Mouse (Mus musculus) spleen, adult 2 months (tissue): Measurements from ENCODE around the gene Gm48552. TPM values are rescaled to one million over a fixed set of nuclear protein-coding genes. Genes with fewer than 3 reads are reported as not detected.

ENCODE experiments used
- DNase-seq, 2 experiments: peaks; one replicate each; pipeline versions ENCODE4 v3.0.0 to v3.0.0-alpha.2; 2012 to 2021; ENCODE audit warnings: low spot score in 2 of 2, low read depth in 1 of 2
- H3K27ac ChIP-seq: fragments of 200-500 bp; 2 replicates; pipeline ENCODE4 v1.5.1; 2012; ENCODE audit warnings: low read length, inconsistent platforms; ENCODE audit not compliant: insufficient read depth
- H3K27me3 ChIP-seq: fragments of 200-500 bp; 2 replicates; pipeline ENCODE4 v1.6.1; 2012; ENCODE audit warnings: mild to moderate bottlenecking, moderate library complexity, low read length, inconsistent platforms; ENCODE audit not compliant: control insufficient read depth, insufficient read depth
- H3K36me3 ChIP-seq: fragments of 200-500 bp; 2 replicates; pipeline ENCODE4 v1.6.1; 2012; ENCODE audit warnings: mild to moderate bottlenecking, low read length, inconsistent platforms; ENCODE audit not compliant: control insufficient read depth, insufficient read depth
- H3K4me1 ChIP-seq: fragments of 200-500 bp; 2 replicates; pipeline ENCODE4 v1.6.1; 2011; ENCODE audit warnings: inconsistent platforms; ENCODE audit not compliant: control insufficient read depth, insufficient read depth, insufficient read length
- H3K4me3 ChIP-seq: fragments of 200-500 bp; 2 replicates; pipeline ENCODE4 v1.5.1; 2011; ENCODE audit warnings: mild to moderate bottlenecking, inconsistent platforms; ENCODE audit not compliant: insufficient read depth, insufficient read length; ENCODE audit errors: extremely low read depth
- CTCF ChIP-seq: fragments of 200-500 bp; IDR thresholded peaks from 2 replicates; pipeline ENCODE4 v1.5.1; 2011; ENCODE audit warnings: mild to moderate bottlenecking, inconsistent platforms; ENCODE audit not compliant: insufficient read depth, insufficient read length, insufficient replicate concordance; ENCODE audit errors: extremely low read depth
- POLR2A ChIP-seq: fragments of 200-500 bp; IDR thresholded peaks from 2 replicates; pipeline ENCODE4 v1.6.1; 2011; ENCODE audit warnings: low read depth, low read length, inconsistent platforms
- WGBS: fragments of 180-500 bp; shearing (Covaris S2); methylation state at CpG from one replicate; pipeline ENCODE4 v1.1.7; 2018; 5-methylcytosine and 5-hydroxymethylcytosine counted together
- polyA plus RNA-seq: library from polyadenylated mRNA; depleted of rRNA; stranded (reverse); fragments of >200 nt; gene quantifications from 2 replicates; pipeline ENCODE4 v1.2.3, GENCODE M21; 2012

The Gm48552 gene
- polyA plus RNA-seq, 1 experiment, result 2.9 TPM

DNA sequence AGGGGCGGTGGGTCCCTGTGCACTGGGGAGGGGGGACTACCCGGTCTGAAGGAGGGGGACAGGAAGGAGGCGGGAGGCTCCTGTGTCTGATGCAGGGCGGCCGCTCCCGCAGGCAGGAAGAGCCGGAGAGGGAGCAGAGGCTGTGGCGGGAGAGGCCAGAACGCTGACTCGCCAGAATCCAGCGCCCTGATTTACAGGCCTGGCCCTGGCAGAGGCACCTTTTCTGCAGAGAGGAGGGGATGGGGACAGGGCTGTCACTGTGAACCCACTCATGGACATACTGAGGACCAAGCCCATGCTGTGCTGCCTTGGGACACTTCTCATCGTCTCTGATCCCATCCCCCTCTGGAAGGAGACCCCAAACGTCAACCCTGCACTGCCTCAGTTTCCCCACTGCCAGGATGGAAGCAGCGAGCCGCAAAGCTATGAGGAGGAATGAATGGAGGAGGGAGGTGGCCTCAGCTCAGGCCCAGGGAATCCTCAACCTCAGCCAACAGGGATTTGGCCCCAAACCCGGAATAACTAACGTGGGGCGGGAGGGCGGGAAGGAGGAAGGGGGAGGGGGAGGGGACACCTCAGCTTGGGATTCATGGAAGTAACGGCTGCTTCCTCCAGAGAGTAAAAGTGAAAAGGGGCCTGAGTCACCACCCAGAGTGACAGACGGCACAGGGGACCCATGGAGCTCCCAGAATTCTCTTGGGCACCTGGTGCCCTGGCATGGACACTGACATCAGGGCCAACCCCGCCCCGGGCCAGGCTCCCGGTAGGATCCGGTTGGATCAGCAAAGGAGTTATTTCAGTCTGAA lies 35.6 kb downstream of the Gm48552 start:
- Histone ChIP-seq H3K4me1 (peaks cover 8% of the 10 kb centered on the region; the same call in 1 of the 2 replicates), H3K27ac (0 out of 2 replicates have a peak overlapping the region, but pooled peaks have one; percentile 24), H3K27me3 (peaks cover 5% of the 10 kb centered on the region), H3K4me3 (no peak overlapping the region), H3K36me3 (no peaks in the 10 kb centered on the region)
- no peak for TF ChIP-seq POLR2A
- TF ChIP-seq CTCF, result no peak
- DNase-seq, result peak in 1 of 2 experiments; percentile 3
- WGBS, result 47% methylated on average over 22 of the region's 25 CpGs

DNA sequence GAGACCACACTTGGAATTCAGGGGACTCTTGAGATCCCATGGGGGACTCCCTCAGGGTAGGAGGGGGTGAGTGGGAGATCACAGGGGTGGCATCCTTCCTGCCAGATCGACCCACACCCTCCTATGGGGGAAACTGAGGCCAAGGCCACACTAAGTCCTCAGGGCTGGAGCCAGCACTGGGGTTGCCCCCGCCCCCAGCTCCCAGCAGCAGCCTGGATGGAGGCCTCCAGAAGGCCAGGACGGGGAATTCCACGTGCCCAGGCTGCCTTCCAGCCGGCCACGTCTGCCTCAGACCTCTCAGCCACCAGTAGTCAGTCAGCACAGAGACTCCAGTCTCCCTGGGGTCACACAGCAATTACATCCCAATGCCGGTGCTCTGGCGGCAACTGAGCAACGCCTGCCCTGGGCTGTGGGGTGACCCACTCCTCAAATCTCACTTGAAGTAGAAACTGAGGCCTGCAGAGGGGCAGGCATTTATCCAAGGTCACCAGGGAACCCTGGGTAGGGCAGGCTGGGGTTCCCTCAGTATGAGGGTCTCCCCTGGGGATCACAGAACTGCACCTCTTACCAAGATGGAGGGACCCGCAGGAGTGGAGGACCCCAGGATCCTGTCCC lies 36.5 kb downstream of the Gm48552 start:
- Histone ChIP-seq H3K27ac (no peak overlapping the region), H3K4me3 (peak overlapping the region; percentile 5; the same call in 1 of the 2 replicates), H3K4me1 (peaks cover 8% of the 10 kb centered on the region; the same call in 1 of the 2 replicates), H3K27me3 (peaks cover 5% of the 10 kb centered on the region), H3K36me3 (no peaks in the 10 kb centered on the region)
- 75% methylated on average over 10 of the region's 10 CpGs for WGBS
- peak in 1 of 2 experiments; percentile 3 for DNase-seq
- TF ChIP-seq POLR2A (no peak), CTCF (no peak)

DNA sequence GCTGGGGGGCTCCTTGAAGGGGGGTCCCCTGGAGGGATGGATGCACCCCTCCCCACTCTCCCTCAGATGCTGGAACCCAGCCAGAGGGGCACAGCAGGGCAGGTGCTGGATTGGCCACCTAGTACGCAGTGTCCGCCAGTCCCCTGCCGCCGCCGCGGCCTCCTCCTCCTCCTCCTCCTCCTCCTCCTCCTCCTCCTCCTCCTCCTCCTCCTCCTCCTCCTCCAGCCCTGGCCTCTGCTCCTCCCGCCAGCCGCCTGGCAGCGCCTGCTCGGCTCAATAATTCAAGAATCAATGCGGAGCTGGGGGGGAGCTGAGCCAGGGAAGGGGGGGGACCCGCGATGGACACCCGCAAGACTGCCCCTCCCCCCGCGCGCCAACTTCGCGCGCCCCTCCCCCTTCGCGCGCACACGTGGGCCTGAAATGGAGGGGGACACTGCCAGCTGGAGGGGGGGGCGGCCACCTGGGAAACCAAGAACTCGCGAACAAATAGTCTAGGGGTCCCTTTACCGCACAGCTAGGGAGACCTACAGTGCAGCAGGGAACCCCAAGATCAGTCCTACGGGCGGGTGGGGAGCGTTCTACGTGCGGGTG lies 37.4 kb downstream of the Gm48552 start:
- H3K27me3 ChIP-seq, result peaks cover 5% of the 10 kb centered on the region
- no peaks in the 10 kb centered on the region for H3K36me3 ChIP-seq
- no peak overlapping the region for H3K27ac ChIP-seq
- peaks cover 12% of the 10 kb centered on the region for H3K4me1 ChIP-seq
- TF ChIP-seq CTCF, result no peak
- TF ChIP-seq POLR2A, result no peak
- WGBS, result under 1% methylated on average over 23 of the region's 33 CpGs
- peak overlapping the region; percentile 38; the same call in 1 of the 2 replicates for H3K4me3 ChIP-seq
- DNase-seq, result peak in 1 of 2 experiments; percentile 3

DNA sequence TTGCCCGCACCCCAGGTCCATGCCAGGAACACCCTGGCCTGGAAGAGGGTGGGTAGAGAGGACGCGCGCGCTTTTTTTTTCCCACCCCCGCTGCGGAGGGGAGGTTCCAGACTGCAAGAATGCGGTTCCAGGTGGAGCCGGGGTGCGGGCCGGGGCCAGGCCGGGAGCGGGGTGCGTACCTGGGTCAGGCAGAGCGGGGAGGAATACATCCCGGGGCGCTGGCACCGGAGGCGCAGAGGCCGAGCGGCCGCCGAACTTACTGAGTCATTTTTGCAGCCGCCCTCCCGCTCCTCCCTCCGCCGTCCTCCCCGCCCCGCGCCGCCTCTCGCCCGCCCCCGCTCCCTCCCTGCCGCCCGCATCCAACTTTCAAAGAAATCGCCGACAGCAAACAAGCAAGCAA lies 38.1 kb downstream of the Gm48552 start:
- Histone ChIP-seq H3K36me3 (no peaks in the 10 kb centered on the region), H3K4me1 (peaks cover 20% of the 10 kb centered on the region), H3K4me3 (peak overlapping the region; percentile 38; the same call in 1 of the 2 replicates), H3K27ac (peak overlapping the region; percentile 10; the same call in 1 of the 2 replicates), H3K27me3 (peaks cover 5% of the 10 kb centered on the region)
- TF ChIP-seq POLR2A, result no peak
- TF ChIP-seq CTCF, result no peak
- DNase-seq, result peak in 1 of 2 experiments; percentile 38
- WGBS, result under 1% methylated on average over 38 of the region's 38 CpGs

DNA sequence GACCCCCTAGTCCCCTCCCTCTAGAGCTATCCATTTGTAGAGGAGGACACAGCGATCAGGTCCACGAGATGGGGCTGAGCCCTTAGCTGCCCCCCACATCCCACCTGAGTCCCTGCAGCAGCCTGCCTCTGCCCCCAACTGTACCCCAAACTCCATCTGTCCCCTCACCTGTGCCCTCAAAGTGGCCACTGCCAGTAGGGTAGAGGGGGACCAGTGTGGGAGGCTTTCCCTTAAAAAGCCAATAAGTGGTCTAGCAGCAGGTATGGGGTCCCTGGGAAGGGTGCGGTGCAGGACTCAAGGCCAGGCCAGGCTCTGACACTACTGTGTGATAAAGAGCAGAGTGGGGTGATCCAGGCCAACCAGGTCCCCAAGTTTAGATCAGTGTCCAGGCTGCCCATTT lies 38.5 kb downstream of the Gm48552 start:
- 45% methylated on average over 3 of the region's 3 CpGs for WGBS
- Histone ChIP-seq H3K27me3 (peaks cover 5% of the 10 kb centered on the region), H3K4me3 (no peak overlapping the region), H3K4me1 (peaks cover 21% of the 10 kb centered on the region), H3K36me3 (no peaks in the 10 kb centered on the region), H3K27ac (no peak overlapping the region)
- DNase-seq, result no peak
- TF ChIP-seq POLR2A, result no peak
- no peak for TF ChIP-seq CTCF

DNA sequence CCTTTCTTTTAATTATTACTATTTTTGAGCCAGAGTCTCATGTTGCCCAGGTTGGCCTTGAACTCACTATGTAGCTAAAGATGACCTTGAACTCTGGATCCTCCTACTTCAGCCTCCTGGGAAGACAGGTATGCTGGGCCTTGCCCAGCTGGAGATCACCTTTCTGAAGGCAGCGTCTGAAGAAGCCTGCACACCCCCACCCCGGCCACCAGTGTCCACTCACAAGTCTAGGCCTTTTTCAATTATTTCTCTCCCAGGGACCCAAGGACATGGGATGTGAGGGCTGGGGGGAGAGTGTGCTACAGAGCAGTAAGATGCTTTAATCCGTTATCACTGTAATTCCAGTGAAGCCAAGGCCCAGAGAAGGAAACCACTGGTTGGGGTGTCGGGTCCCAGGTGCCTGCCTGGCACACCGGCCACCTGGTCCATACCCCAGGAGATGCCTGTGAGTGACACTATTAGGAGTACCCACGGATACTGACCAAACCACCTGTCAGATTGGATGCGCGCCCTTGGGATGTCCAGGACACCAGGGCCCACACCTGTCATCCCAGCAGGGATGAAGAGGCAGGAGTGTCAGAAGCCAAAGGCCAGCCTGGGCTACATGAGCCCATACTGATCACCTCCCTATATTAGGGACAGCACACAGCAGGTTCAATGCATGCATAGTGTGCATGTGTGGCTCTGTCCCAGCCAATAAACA lies 39.1 kb downstream of the Gm48552 start:
- DNase-seq, result peak in 1 of 2 experiments; percentile 4

More for the DNA sequence above, 39.1 kb downstream of the Gm48552 start:
- Histone ChIP-seq H3K27ac (no peak overlapping the region), H3K36me3 (no peaks in the 10 kb centered on the region), H3K4me3 (no peak overlapping the region), H3K27me3 (peaks cover 5% of the 10 kb centered on the region), H3K4me1 (peaks cover 25% of the 10 kb centered on the region)
- TF ChIP-seq POLR2A, result no peak
- 87% methylated on average over 8 of the region's 8 CpGs for WGBS
